Mouse (Mus musculus) T-helper 1 cell (primary cell): ENCODE results near the gene Hbb-bh1.
"Not testable (repeated sequence)": the region's sequence is repeated elsewhere in the genome, so short reads cannot be mapped to it uniquely, and the experiment has no call there.

Experiments used
- in situ Hi-C: fragments of 300-600 bp; cut with MboI, MseI; formaldehyde crosslinking; loops from one replicate; pipeline ENCODE4 v1.15.1; 2025; ENCODE audit warnings: high pct_unique_total_duplicates

Hbb-bh1 gene

GRCm38 (mm10) chr7:103812174-103812573 is 30.8 kb downstream of the Hbb-bh1 start:
- in situ Hi-C loops = no loop called here

DNA sequence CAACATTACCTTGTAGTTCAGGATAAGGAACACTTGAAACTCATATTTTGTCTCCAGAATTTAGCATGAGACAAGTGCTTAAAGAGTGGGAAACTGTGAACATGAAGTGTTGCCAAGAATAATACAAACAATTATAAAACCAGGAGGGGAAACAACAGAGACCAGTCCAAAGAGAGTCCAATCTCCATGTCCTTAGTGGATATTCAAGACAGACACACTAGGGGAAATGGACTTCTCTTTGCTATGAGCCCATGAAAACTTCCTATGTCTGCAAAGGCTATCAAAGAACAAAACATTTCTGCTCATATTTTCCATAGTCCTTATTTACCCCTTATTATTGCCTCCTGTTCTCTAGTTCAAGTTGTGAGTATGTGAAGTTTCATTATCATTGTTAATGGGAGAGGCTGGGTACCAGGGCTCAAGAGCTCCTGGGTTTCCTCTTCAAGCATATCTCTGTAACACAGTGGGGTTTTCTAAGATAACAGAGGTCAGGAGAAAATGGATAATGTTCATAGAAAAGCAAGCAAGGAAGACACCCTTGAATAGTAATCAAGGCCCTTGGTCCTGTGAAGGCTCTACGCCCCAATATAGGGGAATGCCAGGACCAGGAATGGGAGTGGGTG is 31.6 kb downstream of the Hbb-bh1 start:
- in situ Hi-C loops = no loop called here

DNA sequence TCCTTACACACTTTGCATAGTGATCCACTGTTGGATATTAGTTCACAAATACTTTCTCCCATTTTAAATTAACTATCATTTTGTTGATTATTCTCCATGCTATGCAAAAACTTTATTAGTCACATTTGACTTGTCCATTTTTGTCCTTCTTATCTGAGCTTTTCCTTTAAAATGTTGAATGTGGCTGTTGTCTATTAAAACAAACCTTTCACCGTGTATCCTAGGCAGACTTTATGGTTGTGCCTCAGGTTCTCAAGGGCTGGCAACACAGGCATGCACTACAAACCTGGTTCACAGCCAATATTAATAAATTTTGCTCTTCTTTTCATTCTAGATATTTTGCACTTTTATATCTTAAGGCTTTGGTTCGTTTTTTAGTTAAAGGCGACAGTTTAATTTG is 32.2 kb downstream of the Hbb-bh1 start:
- in situ Hi-C loops = no loop called here

DNA sequence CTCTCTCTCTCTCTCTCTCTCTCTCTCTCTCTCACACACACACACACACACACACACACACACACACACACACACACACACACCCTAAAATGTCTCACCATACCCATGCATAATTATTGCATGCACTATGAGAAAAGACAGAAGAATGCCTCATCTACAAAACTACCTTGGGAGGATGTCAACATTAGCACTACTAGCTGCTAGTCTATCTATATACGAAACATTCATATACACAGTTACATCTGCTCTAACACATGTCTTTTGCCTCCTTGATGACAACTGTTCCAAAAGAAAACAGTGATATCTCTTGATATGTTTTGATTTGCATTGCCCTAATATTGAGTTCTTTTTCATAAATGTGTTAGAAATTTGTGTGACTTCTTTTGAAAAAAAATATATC is 32.7 kb downstream of the Hbb-bh1 start:
- in situ Hi-C loops = no loop called here

DNA sequence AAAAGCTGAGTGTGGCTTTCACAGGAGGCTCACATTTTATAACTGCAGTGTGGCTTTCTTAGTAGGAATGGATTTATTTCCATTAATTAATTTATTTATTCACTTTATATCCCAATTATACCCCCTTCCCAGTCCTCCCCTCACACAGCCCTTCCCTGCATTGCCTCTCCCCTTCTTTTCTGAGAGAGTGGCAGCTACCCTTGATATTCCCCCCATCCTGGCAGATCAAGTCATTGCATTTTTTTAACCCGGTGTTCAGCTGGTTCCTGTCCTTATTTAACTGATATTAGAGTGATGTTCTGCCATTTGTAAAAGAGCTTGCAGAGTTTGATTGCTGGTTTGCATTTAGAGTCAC is 33.2 kb downstream of the Hbb-bh1 start:
- in situ Hi-C loops = no loop called here

- in situ Hi-C loops = no loop called here
These were observed 33.8 kb downstream of the Hbb-bh1 start for GRCm38 (mm10) chr7:103808971-103809800.

- in situ Hi-C loops = not testable (repeated sequence)
These were observed 34.8 kb downstream of the Hbb-bh1 start for GRCm38 (mm10) chr7:103808120-103808519.

GRCm38 (mm10) chr7:103806856-103807255 is 36.1 kb downstream of the Hbb-bh1 start:
- in situ Hi-C loops = no loop called here

DNA sequence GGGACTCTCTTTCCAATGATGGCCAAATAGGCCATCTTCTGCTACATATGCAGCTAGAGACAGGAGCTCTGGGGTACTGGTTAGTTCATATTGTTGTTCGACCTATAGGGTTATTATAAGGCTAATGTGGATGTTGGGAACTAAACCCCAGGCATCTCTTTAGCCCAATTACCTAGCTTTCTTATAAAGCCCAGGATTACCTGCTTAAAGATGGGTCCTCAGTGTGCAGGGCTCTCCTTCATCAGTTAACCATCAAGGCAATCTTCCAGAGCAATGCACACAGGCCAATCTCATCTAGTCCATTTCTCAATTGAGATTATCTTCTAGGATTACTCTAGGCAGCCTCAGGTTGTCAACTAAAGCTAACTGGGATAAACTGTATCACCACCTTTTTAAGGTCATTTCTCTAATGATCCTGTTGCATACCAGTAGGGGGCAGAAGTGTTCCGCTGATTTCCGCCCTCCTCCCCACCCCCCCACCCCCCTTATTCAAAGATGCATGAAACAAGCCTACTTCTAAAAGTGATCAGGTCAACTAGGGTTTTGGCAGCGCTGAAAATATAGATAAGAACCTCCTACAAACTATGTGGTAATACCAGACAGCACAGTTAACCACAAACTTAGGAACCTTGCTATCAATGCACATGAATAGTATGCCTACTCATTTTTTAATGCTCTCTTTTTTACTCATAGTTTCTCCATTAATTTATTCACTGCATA is 50.1 kb downstream of the Hbb-bh1 start:
- in situ Hi-C loops = no loop called here

DNA sequence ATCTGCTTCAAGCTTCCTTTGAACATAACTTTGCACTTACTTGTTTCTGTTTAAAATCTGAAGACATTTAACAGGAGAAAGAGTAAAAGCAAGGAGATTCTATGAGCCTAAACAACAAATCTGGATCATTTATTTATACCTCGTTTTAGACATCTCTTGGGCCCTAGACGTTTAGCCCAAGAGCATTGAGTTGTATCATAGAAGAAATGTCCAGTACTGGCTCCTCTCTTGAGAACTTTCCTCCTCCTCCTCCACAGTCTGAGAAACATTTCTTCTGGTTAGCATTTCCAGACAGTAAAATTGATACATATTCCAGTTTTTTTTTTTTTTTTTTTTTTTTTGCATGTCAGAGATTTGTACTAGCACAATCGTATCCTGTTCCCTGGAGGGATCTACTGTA is 51.2 kb downstream of the Hbb-bh1 start, which contains the start of gene Olfr67:
Gene Olfr67 (minus strand): TSS at position 101 of the 400 bp plus-strand sequence.
- in situ Hi-C loops = no loop called here
